Mouse (Mus musculus) neural tube, embryonic 13.5 days (tissue): Measurements from ENCODE around the gene Ankrd33b. TPM values are rescaled to one million over a fixed set of nuclear protein-coding genes. Genes with fewer than 3 reads are reported as not detected.
A peak's percentile ranks its signal among the peaks of the same experiment; 100 is the strongest.

Source experiments
- ATAC-seq: fragments of 200-750 bp; cut with Nextera tagmentation; 2 replicates; pipeline ENCODE4 v1.8.0; 2017; ENCODE audit warnings: low read depth, mild to moderate bottlenecking, moderate TSS enrichment, moderate library complexity
- H3K27ac ChIP-seq: fragments of 300-500 bp; sonication (generic); replicated peaks from 2 replicates; pipeline ENCODE4 v1.5.1; 2015; ENCODE audit warnings: moderate library complexity, mild to moderate bottlenecking, inconsistent platforms
- H3K27me3 ChIP-seq: fragments of 300-500 bp; sonication (generic); 2 replicates; pipeline ENCODE4 v1.6.1; 2015; ENCODE audit warnings: mild to moderate bottlenecking, inconsistent platforms
- H3K36me3 ChIP-seq: fragments of 300-500 bp; sonication (generic); 2 replicates; pipeline ENCODE4 v1.6.1; 2015; ENCODE audit warnings: mild to moderate bottlenecking, inconsistent platforms
- H3K4me1 ChIP-seq: fragments of 300-500 bp; sonication (generic); replicated peaks from 2 replicates; pipeline ENCODE4 v1.6.1; 2015; ENCODE audit warnings: inconsistent platforms
- H3K4me2 ChIP-seq: fragments of 300-500 bp; sonication (generic); 2 replicates; pipeline ENCODE4 v1.6.1; 2015; ENCODE audit warnings: inconsistent platforms, mild to moderate bottlenecking, moderate library complexity
- H3K4me3 ChIP-seq: fragments of 300-500 bp; sonication (generic); 2 replicates; pipeline ENCODE4 v1.5.1; 2015; ENCODE audit warnings: mild to moderate bottlenecking, inconsistent platforms
- H3K9ac ChIP-seq: fragments of 300-500 bp; sonication (generic); 2 replicates; pipeline ENCODE4 v1.6.1; 2015; ENCODE audit warnings: moderate library complexity, mild to moderate bottlenecking, inconsistent platforms
- H3K9me3 ChIP-seq: fragments of 300-500 bp; sonication (generic); 2 replicates; pipeline ENCODE4 v1.6.1; 2016; ENCODE audit warnings: inconsistent platforms
- WGBS: fragments of 180-500 bp; shearing (Covaris S2); methylation state at CpG from one replicate; pipeline ENCODE4 v1.1.7; 2015; 5-methylcytosine and 5-hydroxymethylcytosine counted together
- polyA plus RNA-seq: library from polyadenylated mRNA; unstranded; fragments of >200 nt; fragmentation: Nextera tagmentation; extraction: Ambion mirVana; gene quantifications from 2 replicates; pipeline ENCODE4 v1.2.1, GENCODE M21; 2015

Ankrd33b gene
- polyA plus RNA-seq = 0.83 and 0.99 TPM in 2 replicates

- Histone ChIP-seq H3K27me3 (peaks cover 83% of the 10 kb centered on the region), H3K9me3 (no peaks in the 10 kb centered on the region), H3K9ac (peak within 1 kb of the TSS; percentile 72), H3K4me1 (peaks cover 36% of the 10 kb centered on the region), H3K27ac (no peak within 1 kb of the TSS), H3K36me3 (no peaks in the 10 kb centered on the region), H3K4me3 (peak within 1 kb of the TSS; percentile 56), H3K4me2 (peak within 1 kb of the TSS; percentile 100)
- ATAC-seq = peak; percentile 34
- under 1% methylated on average over 49 of the region's 49 CpGs for WGBS
Observed at GRCm38 (mm10) chr15:31367481-31368200, at the start of gene Ankrd33b. Gene Ankrd33b, minus strand, starts transcription at chr15:31367726.

GRCm38 (mm10) chr15:31415181-31415580 is 47.7 kb upstream of the Ankrd33b start:
- no peaks in the 10 kb centered on the region for H3K36me3 ChIP-seq
- H3K4me3 ChIP-seq = no peak overlapping the region
- no peak overlapping the region for H3K4me2 ChIP-seq
- H3K9me3 ChIP-seq = no peaks in the 10 kb centered on the region
- no peaks in the 10 kb centered on the region for H3K27me3 ChIP-seq
- H3K27ac ChIP-seq = no peak overlapping the region
- peaks cover 2% of the 10 kb centered on the region; the same call in 1 of the 2 replicates for H3K4me1 ChIP-seq
- H3K9ac ChIP-seq = no peak overlapping the region
- WGBS = 66% methylated on average over 4 of the region's 4 CpGs
- no peak for ATAC-seq

GRCm38 (mm10) chr15:31414179-31414898 is 46.8 kb upstream of the Ankrd33b start:
- 59% methylated on average over 6 of the region's 6 CpGs for WGBS

GRCm38 (mm10) chr15:31413662-31414061 is 46.1 kb upstream of the Ankrd33b start:
- H3K9me3 ChIP-seq = no peaks in the 10 kb centered on the region
- 89% methylated on average over 6 of the region's 6 CpGs for WGBS
- H3K4me2 ChIP-seq = no peak overlapping the region
- H3K4me1 ChIP-seq = peaks cover 2% of the 10 kb centered on the region; the same call in 1 of the 2 replicates
- no peak overlapping the region for H3K9ac ChIP-seq
- H3K27me3 ChIP-seq = no peaks in the 10 kb centered on the region
- no peak overlapping the region for H3K4me3 ChIP-seq
- H3K36me3 ChIP-seq = no peaks in the 10 kb centered on the region
- H3K27ac ChIP-seq = no peak overlapping the region
- ATAC-seq = no peak

More at GRCm38 (mm10) chr15:31414179-31414898, 46.8 kb upstream of the Ankrd33b start:
- Histone ChIP-seq H3K4me1 (peaks cover 2% of the 10 kb centered on the region; the same call in 1 of the 2 replicates), H3K36me3 (no peaks in the 10 kb centered on the region), H3K9me3 (no peaks in the 10 kb centered on the region), H3K4me3 (no peak overlapping the region), H3K4me2 (no peak overlapping the region), H3K27me3 (no peaks in the 10 kb centered on the region), H3K27ac (no peak overlapping the region), H3K9ac (no peak overlapping the region)
- no peak for ATAC-seq

- H3K4me2 ChIP-seq = no peak overlapping the region
- no peaks in the 10 kb centered on the region for H3K4me1 ChIP-seq
- ATAC-seq = no peak
- H3K27ac ChIP-seq = no peak overlapping the region
- H3K9ac ChIP-seq = no peak overlapping the region
- no peaks in the 10 kb centered on the region for H3K36me3 ChIP-seq
- no peaks in the 10 kb centered on the region for H3K9me3 ChIP-seq
- WGBS = 43% methylated on average over 3 of the region's 3 CpGs
- no peaks in the 10 kb centered on the region for H3K27me3 ChIP-seq
- H3K4me3 ChIP-seq = no peak overlapping the region
Observed at GRCm38 (mm10) chr15:31412933-31413332, 45.4 kb upstream of the Ankrd33b start.

GRCm38 (mm10) chr15:31412436-31412835 is 44.9 kb upstream of the Ankrd33b start:
- no peaks in the 10 kb centered on the region for H3K36me3 ChIP-seq
- H3K9ac ChIP-seq = no peak overlapping the region
- H3K27ac ChIP-seq = no peak overlapping the region
- H3K4me2 ChIP-seq = no peak overlapping the region
- no peaks in the 10 kb centered on the region for H3K9me3 ChIP-seq
- no peak overlapping the region for H3K4me3 ChIP-seq
- H3K27me3 ChIP-seq = no peaks in the 10 kb centered on the region
- no peaks in the 10 kb centered on the region for H3K4me1 ChIP-seq
- 78% methylated on average over 6 of the region's 6 CpGs for WGBS
- ATAC-seq = no peak

GRCm38 (mm10) chr15:31407490-31407889 is 40.0 kb upstream of the Ankrd33b start:
- H3K4me2 ChIP-seq = no peak overlapping the region
- H3K9me3 ChIP-seq = no peaks in the 10 kb centered on the region
- peaks cover 8% of the 10 kb centered on the region for H3K4me1 ChIP-seq
- H3K4me3 ChIP-seq = no peak overlapping the region
- ATAC-seq = no peak
- H3K27me3 ChIP-seq = no peaks in the 10 kb centered on the region
- no peak overlapping the region for H3K9ac ChIP-seq
- no peaks in the 10 kb centered on the region for H3K36me3 ChIP-seq
- no peak overlapping the region for H3K27ac ChIP-seq
- WGBS = 82% methylated on average over 4 of the region's 4 CpGs

- 92% methylated on average over 5 of the region's 5 CpGs for WGBS
- no peaks in the 10 kb centered on the region for H3K36me3 ChIP-seq
Observed at GRCm38 (mm10) chr15:31406881-31407280, 39.4 kb upstream of the Ankrd33b start.

GRCm38 (mm10) chr15:31404346-31404745 is 36.8 kb upstream of the Ankrd33b start:
- no peaks in the 10 kb centered on the region for H3K36me3 ChIP-seq
- no peak for ATAC-seq
- H3K27me3 ChIP-seq = no peaks in the 10 kb centered on the region
- no peak overlapping the region for H3K9ac ChIP-seq
- H3K4me3 ChIP-seq = no peak overlapping the region
- H3K4me1 ChIP-seq = peaks cover 16% of the 10 kb centered on the region
- H3K9me3 ChIP-seq = no peaks in the 10 kb centered on the region
- H3K4me2 ChIP-seq = no peak overlapping the region
- H3K27ac ChIP-seq = no peak overlapping the region
- WGBS = 85% methylated on average over 8 of the region's 8 CpGs

More at GRCm38 (mm10) chr15:31406881-31407280, 39.4 kb upstream of the Ankrd33b start:
- Histone ChIP-seq H3K27ac (no peak overlapping the region), H3K9ac (no peak overlapping the region), H3K4me2 (no peak overlapping the region), H3K4me1 (peaks cover 14% of the 10 kb centered on the region), H3K27me3 (no peaks in the 10 kb centered on the region), H3K9me3 (no peaks in the 10 kb centered on the region), H3K4me3 (no peak overlapping the region)
- ATAC-seq = no peak

- H3K27ac ChIP-seq = peak overlapping the region; percentile 52; the same call in 1 of the 2 replicates
Observed at GRCm38 (mm10) chr15:31402200-31402892, 34.8 kb upstream of the Ankrd33b start.

GRCm38 (mm10) chr15:31400974-31401373 is 33.4 kb upstream of the Ankrd33b start:
- Histone ChIP-seq H3K27me3 (no peaks in the 10 kb centered on the region), H3K4me3 (no peak overlapping the region), H3K4me1 (peaks cover 16% of the 10 kb centered on the region), H3K9ac (no peak overlapping the region), H3K4me2 (no peak overlapping the region), H3K9me3 (no peaks in the 10 kb centered on the region), H3K36me3 (no peaks in the 10 kb centered on the region), H3K27ac (no peak overlapping the region)
- WGBS = 33% methylated on average over 3 of the region's 3 CpGs
- no peak for ATAC-seq

More at GRCm38 (mm10) chr15:31402200-31402892, 34.8 kb upstream of the Ankrd33b start:
- H3K4me3 ChIP-seq = no peak overlapping the region
- peak; percentile 77 for ATAC-seq
- peaks cover 16% of the 10 kb centered on the region for H3K4me1 ChIP-seq
- WGBS = 46% methylated on average over 12 of the region's 12 CpGs
- no peaks in the 10 kb centered on the region for H3K27me3 ChIP-seq
- H3K36me3 ChIP-seq = no peaks in the 10 kb centered on the region
- H3K4me2 ChIP-seq = no peak overlapping the region
- no peak overlapping the region for H3K9ac ChIP-seq
- no peaks in the 10 kb centered on the region for H3K9me3 ChIP-seq

GRCm38 (mm10) chr15:31398769-31399168 is 31.2 kb upstream of the Ankrd33b start:
- Histone ChIP-seq H3K4me3 (no peak overlapping the region), H3K9me3 (no peaks in the 10 kb centered on the region), H3K36me3 (no peaks in the 10 kb centered on the region), H3K27ac (no peak overlapping the region), H3K4me2 (no peak overlapping the region), H3K9ac (no peak overlapping the region), H3K4me1 (peaks cover 16% of the 10 kb centered on the region), H3K27me3 (no peaks in the 10 kb centered on the region)
- no peak for ATAC-seq
- 93% methylated on average over 13 of the region's 13 CpGs for WGBS
